Mouse (Mus musculus) CH12.LX (cell line): ENCODE results near the gene Gng12.

Source experiments
- BHLHE40 ChIP-seq: IDR thresholded peaks from 2 replicates; pipeline ENCODE4 v1.6.1; 2011; ENCODE audit warnings: mild to moderate bottlenecking, low read depth, low read length, improper control_type of control experiment
- CHD2 ChIP-seq: IDR thresholded peaks from 2 replicates; pipeline ENCODE4 v1.6.1; 2011; ENCODE audit warnings: low read length, improper control_type of control experiment
- CTCF ChIP-seq, 2 experiments: IDR thresholded peaks in 1 of 2; conservative IDR thresholded peaks in 1 of 2; 2 replicates each; pipeline ENCODE4 v1.5.1; 2011 to 2012; ENCODE audit warnings: low read depth in 2 of 2, low read length in 2 of 2, improper control_type of control experiment in 1 of 2, inconsistent platforms in 1 of 2, mild to moderate bottlenecking in 1 of 2, moderate library complexity in 1 of 2
- ELF1 ChIP-seq: IDR thresholded peaks from 2 replicates; pipeline ENCODE4 v1.6.1; 2014; ENCODE audit warnings: low read depth, mild to moderate bottlenecking, inconsistent platforms, low read length, improper control_type of control experiment
- EP300 ChIP-seq: IDR thresholded peaks from 2 replicates; pipeline ENCODE4 v1.6.1; 2011; ENCODE audit warnings: low read length, improper control_type of control experiment
- GABPA ChIP-seq: IDR thresholded peaks from 2 replicates; pipeline ENCODE4 v1.6.1; 2012; ENCODE audit warnings: low read depth, low read length, improper control_type of control experiment, inconsistent platforms; ENCODE audit not compliant: insufficient replicate concordance
- KAT2A ChIP-seq: IDR thresholded peaks from 2 replicates; pipeline ENCODE4 v1.6.1; 2012; ENCODE audit warnings: low read length, improper control_type of control experiment, inconsistent platforms; ENCODE audit not compliant: insufficient replicate concordance
- MAFK ChIP-seq: IDR thresholded peaks from 2 replicates; pipeline ENCODE4 v1.6.1; 2011; ENCODE audit warnings: low read length, improper control_type of control experiment; ENCODE audit not compliant: insufficient replicate concordance
- MAX ChIP-seq: IDR thresholded peaks from 2 replicates; pipeline ENCODE4 v1.6.1; 2011; ENCODE audit warnings: low read length, improper control_type of control experiment
- MYC ChIP-seq: IDR thresholded peaks from 2 replicates; pipeline ENCODE4 v1.6.1; 2011; ENCODE audit warnings: low read depth, mild to moderate bottlenecking, improper control_type of control experiment, low read length
- PAX5 ChIP-seq: IDR thresholded peaks from 2 replicates; pipeline ENCODE4 v1.6.1; 2012; ENCODE audit warnings: low read length, inconsistent platforms, mixed read lengths
- POLR2A ChIP-seq: IDR thresholded peaks from 2 replicates; pipeline ENCODE4 v1.6.1; 2011; ENCODE audit warnings: low read depth, mild to moderate bottlenecking, improper control_type of control experiment, low read length
- SMC3 ChIP-seq: IDR thresholded peaks from 2 replicates; pipeline ENCODE4 v1.6.1; 2011; ENCODE audit warnings: low read depth, low read length, improper control_type of control experiment
- USF2 ChIP-seq: conservative IDR thresholded peaks from 2 replicates; pipeline ENCODE4 v1.6.1; 2011; ENCODE audit warnings: low read depth, low read length, improper control_type of control experiment

DNA sequence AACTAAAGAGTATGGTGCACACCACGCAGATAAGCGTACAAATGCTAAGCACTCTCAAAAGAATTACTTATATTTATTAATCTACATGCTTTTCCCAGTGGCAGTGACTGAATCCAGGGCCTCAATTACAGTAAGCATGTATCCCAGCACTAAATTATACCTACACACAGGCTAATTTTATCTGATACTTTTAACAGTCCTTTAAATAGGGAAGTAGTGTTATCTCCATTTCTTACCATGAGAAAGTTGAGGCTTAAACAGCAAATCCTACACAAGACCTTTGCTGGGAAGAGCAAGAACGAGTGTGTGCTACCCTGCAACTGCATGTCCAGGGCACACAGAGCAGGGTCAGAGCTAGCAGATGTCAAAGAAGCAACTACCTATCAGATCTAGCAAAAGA is 113.7 kb downstream of the Gng12 start:
- TF ChIP-seq MAFK, result no peak
- TF ChIP-seq CTCF (conservative IDR thresholded peaks at IDR 0.05 in 1 of 2, IDR thresholded peaks at IDR 0.05 in 1 of 2; ENCODE audit: low read depth in 2 of 2, low read length in 2 of 2), result no peak
- no peak for TF ChIP-seq MYC
- no peak for TF ChIP-seq GABPA
- no peak for TF ChIP-seq POLR2A
- TF ChIP-seq MAX, result no peak
- TF ChIP-seq KAT2A, result no peak
- TF ChIP-seq USF2, result no peak
- no peak for TF ChIP-seq ELF1
- no peak for TF ChIP-seq EP300
- TF ChIP-seq CHD2, result no peak
- no peak for TF ChIP-seq PAX5
- no peak for TF ChIP-seq BHLHE40
- no peak for TF ChIP-seq SMC3
